Mouse (Mus musculus): ENCODE data around the gene Apol7e. TPM values are rescaled to one million over a fixed set of nuclear protein-coding genes. Genes with fewer than 3 reads are reported as not detected.

Gene Apol7e
- polyA plus RNA-seq, 1 experiment from 2014 or later = 0.03 TPM

DNA sequence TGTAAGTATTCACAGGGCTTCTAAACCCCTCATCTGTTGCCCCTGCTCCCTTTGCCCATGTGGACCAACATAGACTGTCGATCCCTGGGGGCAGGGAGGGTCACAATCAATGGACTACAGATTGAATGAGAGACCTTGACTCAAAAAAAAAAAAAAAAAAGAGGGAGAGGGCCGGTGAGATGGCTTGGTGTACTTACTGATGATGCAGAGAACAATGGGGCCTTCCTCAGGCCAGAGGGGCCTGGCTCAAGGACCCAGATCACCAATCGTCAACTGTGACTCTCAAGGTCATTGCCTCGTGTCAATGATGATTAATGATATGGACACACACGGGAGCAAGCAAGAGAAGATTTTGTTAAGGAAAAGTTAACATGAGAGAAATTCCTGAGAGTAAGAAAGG lies 46.0 kb downstream of the Apol7e start:
- Histone ChIP-seq H3K27ac (replicated peaks) (no peak overlapping the region), H3K4me1 (replicated peaks) (peaks cover 18% of the 10 kb centered on the region)
- 38% methylated on average over 5 of the region's 5 CpGs for WGBS (ENCODE audit: insufficient replicate concordance)

DNA sequence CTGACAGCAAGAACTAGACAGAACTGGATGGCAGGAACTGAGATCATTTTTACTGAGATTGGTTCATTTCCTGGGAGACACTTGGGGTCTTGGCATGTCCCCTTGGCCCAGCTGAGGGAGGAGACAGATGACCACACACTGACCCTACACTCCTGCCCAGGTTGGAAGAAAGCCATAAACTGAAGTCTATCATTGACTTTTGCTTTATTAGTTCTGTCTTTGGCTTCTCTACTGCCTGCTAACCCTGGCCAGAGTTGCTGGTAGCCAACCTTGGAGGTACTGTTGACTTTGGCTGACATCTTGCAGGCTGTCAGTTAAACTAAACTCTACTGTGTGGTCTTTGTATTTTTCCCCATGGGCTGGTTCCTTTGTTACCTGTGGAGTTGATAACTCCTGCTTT lies 46.4 kb downstream of the Apol7e start:
- Histone ChIP-seq H3K4me2 (no peak overlapping the region), H3K27me3 (peaks cover 8% of the 10 kb centered on the region), H3K4me1 (replicated peaks) (peaks cover 23% of the 10 kb centered on the region), H3K27ac (replicated peaks) (no peak overlapping the region), H3K9me3 (replicated peaks) (no peaks in the 10 kb centered on the region; the same call in 1 of the 2 replicates), H3K4me3 (replicated peaks) (no peak overlapping the region), H3K9ac (no peak overlapping the region), H3K36me3 (replicated peaks) (peaks cover 58% of the 10 kb centered on the region)
- ATAC-seq (ENCODE audit: insufficient read depth) = no peak

More for the DNA sequence above, 46.0 kb downstream of the Apol7e start:
- Histone ChIP-seq H3K36me3 (replicated peaks) (peaks cover 53% of the 10 kb centered on the region), H3K9ac (no peak overlapping the region), H3K4me3 (replicated peaks) (no peak overlapping the region), H3K9me3 (replicated peaks) (no peaks in the 10 kb centered on the region; the same call in 1 of the 2 replicates), H3K4me2 (no peak overlapping the region), H3K27me3 (peaks cover 9% of the 10 kb centered on the region)
- no peak for ATAC-seq (ENCODE audit: insufficient read depth)

DNA sequence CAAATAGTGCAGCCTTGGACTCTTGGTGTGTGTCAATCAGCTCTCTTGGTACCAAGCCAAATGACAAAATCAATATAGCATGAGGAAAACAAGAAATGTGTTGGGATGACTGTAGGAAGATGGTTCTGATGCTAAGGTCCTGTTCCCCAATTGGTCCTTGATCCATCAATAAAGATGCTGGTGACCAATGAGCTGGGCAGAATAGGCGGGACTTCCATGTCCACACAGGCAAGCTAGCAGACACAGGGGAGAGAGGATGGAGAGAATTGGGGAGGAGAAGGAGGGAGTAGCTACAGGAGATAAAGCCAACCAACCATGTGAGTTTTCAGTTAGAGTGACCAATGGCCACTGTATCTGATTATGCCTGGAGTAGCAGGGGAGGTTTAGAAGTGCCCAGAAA lies 47.7 kb downstream of the Apol7e start:
- Histone ChIP-seq H3K9ac (no peak overlapping the region), H3K4me1 (replicated peaks) (peaks cover 28% of the 10 kb centered on the region), H3K27ac (replicated peaks) (no peak overlapping the region), H3K4me2 (no peak overlapping the region), H3K4me3 (replicated peaks) (no peak overlapping the region), H3K27me3 (0 out of 2 replicates have a peak, but pooled peaks cover 6% of the 10 kb centered on the region), H3K36me3 (replicated peaks) (peaks cover 70% of the 10 kb centered on the region), H3K9me3 (replicated peaks) (no peaks in the 10 kb centered on the region; the same call in 1 of the 2 replicates)
- ATAC-seq (ENCODE audit: insufficient read depth) = no peak
- 81% methylated on average over 1 of the region's 1 CpGs for WGBS (ENCODE audit: insufficient replicate concordance)

DNA sequence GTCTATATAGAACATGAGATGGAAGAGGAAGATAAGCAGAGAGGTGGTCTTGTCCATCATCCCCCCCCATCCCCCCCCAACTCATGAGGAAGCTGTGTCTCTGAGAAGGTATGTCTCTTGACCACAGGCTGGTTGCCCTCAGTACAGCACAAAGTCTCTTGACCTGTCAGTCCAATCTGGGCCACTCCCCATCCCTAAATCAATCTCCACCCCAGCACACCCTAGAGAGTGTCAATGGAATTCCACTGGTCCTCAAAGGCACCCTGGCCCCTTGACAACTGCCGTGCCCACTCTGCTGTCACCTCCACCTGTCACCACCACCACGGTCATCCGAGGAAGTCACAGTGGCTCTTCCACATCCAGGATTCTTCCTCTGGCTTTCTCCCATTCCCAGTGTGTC lies 49.8 kb downstream of the Apol7e start:
- Histone ChIP-seq H3K4me1 (replicated peaks) (peaks cover 48% of the 10 kb centered on the region), H3K27ac (replicated peaks) (no peak overlapping the region), H3K9me3 (replicated peaks) (no peaks in the 10 kb centered on the region; the same call in 1 of the 2 replicates), H3K4me3 (replicated peaks) (no peak overlapping the region), H3K36me3 (replicated peaks) (peaks cover 90% of the 10 kb centered on the region), H3K9ac (no peak overlapping the region), H3K4me2 (no peak overlapping the region; the same call in 1 of the 2 replicates), H3K27me3 (0 out of 2 replicates have a peak, but pooled peaks cover 6% of the 10 kb centered on the region)
- 84% methylated on average over 3 of the region's 3 CpGs for WGBS (ENCODE audit: insufficient replicate concordance)
- ATAC-seq (ENCODE audit: insufficient read depth) = no peak

DNA sequence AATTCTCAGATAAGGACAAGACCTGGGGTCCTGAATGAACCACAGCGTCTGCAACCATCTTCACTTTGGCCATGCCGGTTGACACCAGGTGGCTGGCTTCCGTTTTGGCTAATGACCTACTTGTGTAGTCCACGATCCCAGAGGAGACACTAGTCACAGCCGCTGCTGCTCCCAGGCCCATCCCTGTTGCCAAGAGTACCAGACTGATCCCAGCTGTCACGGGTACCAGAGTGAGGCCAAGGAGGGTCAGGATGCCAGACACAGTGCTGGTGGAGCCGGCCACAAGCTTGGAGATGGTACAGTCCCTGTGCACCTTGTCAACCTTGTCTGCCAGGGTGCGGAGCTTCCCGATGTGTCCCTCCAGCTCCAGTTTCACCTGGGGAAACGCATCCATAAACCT lies 51.1 kb downstream of the Apol7e start:
- H3K4me3 ChIP-seq (replicated peaks) = no peak overlapping the region
- no peak overlapping the region for H3K4me2 ChIP-seq
- no peak overlapping the region for H3K27ac ChIP-seq (replicated peaks)
- H3K36me3 ChIP-seq (replicated peaks) = peaks cover 89% of the 10 kb centered on the region
- H3K4me1 ChIP-seq (replicated peaks) = peaks cover 50% of the 10 kb centered on the region
- H3K9me3 ChIP-seq (replicated peaks) = no peaks in the 10 kb centered on the region; the same call in 1 of the 2 replicates
- 0 out of 2 replicates have a peak, but pooled peaks cover 6% of the 10 kb centered on the region for H3K27me3 ChIP-seq
- ATAC-seq (ENCODE audit: insufficient read depth) = no peak
- 91% methylated on average over 10 of the region's 10 CpGs for WGBS (ENCODE audit: insufficient replicate concordance)
- no peak overlapping the region for H3K9ac ChIP-seq

DNA sequence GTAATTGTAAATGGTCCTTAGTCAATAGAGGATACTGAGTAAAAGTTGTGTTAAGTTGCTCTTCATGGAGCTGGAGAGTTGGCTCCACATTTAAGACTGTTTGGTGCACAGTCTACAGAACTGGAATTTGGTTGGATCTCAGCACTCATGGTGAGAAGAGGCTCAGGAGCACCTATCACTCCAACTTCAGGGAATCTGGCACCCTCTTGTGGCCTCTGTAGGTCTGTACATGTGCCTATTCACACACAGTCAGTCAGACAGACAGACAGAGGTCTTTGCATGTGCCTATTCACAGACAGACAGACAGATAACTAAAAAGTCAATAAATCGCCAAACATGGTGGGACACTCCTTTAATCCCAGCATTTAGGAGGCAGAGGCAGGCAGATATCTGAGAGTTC lies 51.8 kb downstream of the Apol7e start:
- H3K4me3 ChIP-seq (replicated peaks) = no peak overlapping the region
- no peak overlapping the region for H3K4me2 ChIP-seq
- H3K9me3 ChIP-seq (replicated peaks) = no peaks in the 10 kb centered on the region; the same call in 1 of the 2 replicates
- H3K27ac ChIP-seq (replicated peaks) = no peak overlapping the region
- no peak for ATAC-seq (ENCODE audit: insufficient read depth)
- peaks cover 82% of the 10 kb centered on the region for H3K36me3 ChIP-seq (replicated peaks)
- 0 out of 2 replicates have a peak, but pooled peaks cover 6% of the 10 kb centered on the region for H3K27me3 ChIP-seq
- WGBS (ENCODE audit: insufficient replicate concordance) = 26% methylated on average over 1 of the region's 1 CpGs
- H3K4me1 ChIP-seq (replicated peaks) = peaks cover 55% of the 10 kb centered on the region
- H3K9ac ChIP-seq = no peak overlapping the region

DNA sequence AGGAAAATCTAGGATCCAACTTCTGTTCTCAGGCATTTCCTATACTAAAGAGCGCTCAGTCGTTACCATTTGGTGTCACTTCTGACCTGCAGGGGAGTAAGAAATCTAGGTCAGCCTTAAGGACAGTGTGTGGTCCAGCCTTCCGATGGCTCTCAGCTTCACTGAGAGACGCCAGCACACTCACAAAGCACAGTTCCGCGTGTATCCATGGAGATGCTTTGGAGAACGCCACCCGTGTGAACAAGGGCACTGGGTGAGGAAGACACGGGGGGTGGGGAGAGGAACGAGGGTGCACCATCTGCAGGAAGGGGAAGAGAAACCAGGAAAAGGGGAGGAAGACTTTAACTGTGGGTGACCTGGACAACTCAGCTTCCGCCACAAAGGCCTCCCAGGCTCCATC lies 53.8 kb downstream of the Apol7e start:
- ATAC-seq (ENCODE audit: insufficient read depth) = no peak
- Histone ChIP-seq H3K27ac (replicated peaks) (peak overlapping the region; percentile 94), H3K9ac (peak overlapping the region; percentile 63; the same call in 1 of the 2 replicates), H3K36me3 (replicated peaks) (peaks cover 62% of the 10 kb centered on the region), H3K27me3 (0 out of 2 replicates have a peak, but pooled peaks cover 6% of the 10 kb centered on the region), H3K4me1 (replicated peaks) (peaks cover 72% of the 10 kb centered on the region), H3K4me2 (peak overlapping the region; percentile 78), H3K9me3 (replicated peaks) (no peaks in the 10 kb centered on the region; the same call in 1 of the 2 replicates), H3K4me3 (replicated peaks) (peak overlapping the region; percentile 65)
- WGBS (ENCODE audit: insufficient replicate concordance) = 65% methylated on average over 11 of the region's 11 CpGs

DNA sequence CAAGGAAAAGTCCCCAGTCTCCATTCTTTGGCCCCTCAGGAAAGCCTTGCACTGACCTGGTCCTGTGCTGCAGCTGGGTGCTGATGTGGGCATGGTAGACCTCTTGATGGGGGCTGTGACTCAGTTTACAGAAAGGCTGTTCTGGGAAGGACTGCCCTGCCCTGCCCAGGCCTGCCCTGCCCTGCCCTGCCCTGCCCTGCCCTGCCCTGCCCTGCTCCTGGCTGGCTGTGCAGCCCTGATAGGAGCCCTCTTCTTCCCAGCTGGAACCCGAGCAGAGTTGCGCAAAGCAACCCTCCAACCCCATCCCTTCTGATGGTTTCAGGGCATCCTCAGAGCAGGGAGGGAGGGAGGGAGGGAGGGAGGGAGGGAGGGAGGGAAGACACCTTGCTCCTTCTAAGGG lies 56.5 kb downstream of the Apol7e start:
- ATAC-seq (ENCODE audit: insufficient read depth) = peak; percentile 99
- Histone ChIP-seq H3K36me3 (replicated peaks) (peaks cover 48% of the 10 kb centered on the region), H3K27me3 (no peaks in the 10 kb centered on the region), H3K9ac (peak overlapping the region; percentile 63), H3K27ac (replicated peaks) (peak overlapping the region; percentile 94), H3K4me3 (replicated peaks) (peak overlapping the region; percentile 65), H3K4me1 (replicated peaks) (peaks cover 55% of the 10 kb centered on the region), H3K9me3 (replicated peaks) (no peaks in the 10 kb centered on the region), H3K4me2 (peak overlapping the region; percentile 78)
- 29% methylated on average over 2 of the region's 2 CpGs for WGBS (ENCODE audit: insufficient replicate concordance)

DNA sequence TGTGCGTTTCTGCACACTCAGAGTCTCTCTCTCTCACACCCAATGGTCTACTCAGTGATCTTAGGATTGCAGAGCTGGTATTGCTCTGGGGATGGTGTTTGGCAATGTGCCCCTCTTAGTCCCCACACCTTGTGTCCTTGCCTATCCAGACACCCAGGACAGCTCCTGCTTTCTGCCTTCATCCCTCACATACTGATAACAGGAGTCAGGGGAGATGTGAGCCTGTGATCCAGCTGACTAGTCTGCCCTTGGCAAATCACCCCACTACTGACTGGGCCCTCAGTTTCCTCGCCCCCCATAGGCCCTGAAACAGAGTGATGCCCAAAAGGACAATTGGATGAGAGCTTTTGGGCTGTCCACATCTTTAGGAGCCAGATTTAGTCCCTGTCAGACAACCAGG lies 57.4 kb downstream of the Apol7e start:
- peak overlapping the region; percentile 65 for H3K4me3 ChIP-seq (replicated peaks)
- H3K9ac ChIP-seq = peak overlapping the region; percentile 63
- peaks cover 53% of the 10 kb centered on the region for H3K4me1 ChIP-seq (replicated peaks)
- H3K36me3 ChIP-seq (replicated peaks) = peaks cover 48% of the 10 kb centered on the region
- peak overlapping the region; percentile 78 for H3K4me2 ChIP-seq
- H3K9me3 ChIP-seq (replicated peaks) = no peaks in the 10 kb centered on the region
- ATAC-seq (ENCODE audit: insufficient read depth) = peak; percentile 17; the same call in 1 of the 2 replicates
- WGBS (ENCODE audit: insufficient replicate concordance) = 51% methylated on average over 2 of the region's 2 CpGs
- H3K27ac ChIP-seq (replicated peaks) = peak overlapping the region; percentile 94
- H3K27me3 ChIP-seq = no peaks in the 10 kb centered on the region

DNA sequence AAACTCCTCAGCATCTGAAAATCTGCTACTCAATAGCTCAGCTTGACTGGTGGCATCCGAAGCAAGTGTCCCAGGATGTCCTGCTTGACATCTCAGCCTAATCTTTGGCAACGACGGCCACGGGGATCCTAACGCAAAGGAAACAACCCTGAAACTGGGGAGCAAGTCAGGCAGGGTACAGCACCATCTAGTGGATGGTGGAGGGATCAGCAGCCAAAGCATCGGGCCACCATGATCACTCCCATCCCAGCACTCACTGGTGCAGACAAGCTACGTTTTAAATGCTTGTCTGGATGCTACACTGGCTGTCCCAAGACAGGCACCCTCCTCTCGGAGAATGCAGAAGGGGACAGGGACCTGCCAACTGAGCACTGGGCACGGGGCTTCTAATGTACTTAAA lies 58.2 kb downstream of the Apol7e start, which contains the start of gene Apol8:
Gene Apol8, minus strand, starts transcription at position 156 of the 400 bp plus-strand sequence.
- ATAC-seq (ENCODE audit: insufficient read depth) = no peak
- peak within 1 kb of the TSS; percentile 63 for H3K9ac ChIP-seq
- H3K4me2 ChIP-seq = peak within 1 kb of the TSS; percentile 78
- H3K4me1 ChIP-seq (replicated peaks) = peaks cover 45% of the 10 kb centered on the region
- peaks cover 48% of the 10 kb centered on the region for H3K36me3 ChIP-seq (replicated peaks)
- peak within 1 kb of the TSS; percentile 94 for H3K27ac ChIP-seq (replicated peaks)
- no peaks in the 10 kb centered on the region for H3K9me3 ChIP-seq (replicated peaks)
- no peaks in the 10 kb centered on the region for H3K27me3 ChIP-seq
- 2% methylated on average over 9 of the region's 9 CpGs for WGBS (ENCODE audit: insufficient replicate concordance)
- peak within 1 kb of the TSS; percentile 65 for H3K4me3 ChIP-seq (replicated peaks)

DNA sequence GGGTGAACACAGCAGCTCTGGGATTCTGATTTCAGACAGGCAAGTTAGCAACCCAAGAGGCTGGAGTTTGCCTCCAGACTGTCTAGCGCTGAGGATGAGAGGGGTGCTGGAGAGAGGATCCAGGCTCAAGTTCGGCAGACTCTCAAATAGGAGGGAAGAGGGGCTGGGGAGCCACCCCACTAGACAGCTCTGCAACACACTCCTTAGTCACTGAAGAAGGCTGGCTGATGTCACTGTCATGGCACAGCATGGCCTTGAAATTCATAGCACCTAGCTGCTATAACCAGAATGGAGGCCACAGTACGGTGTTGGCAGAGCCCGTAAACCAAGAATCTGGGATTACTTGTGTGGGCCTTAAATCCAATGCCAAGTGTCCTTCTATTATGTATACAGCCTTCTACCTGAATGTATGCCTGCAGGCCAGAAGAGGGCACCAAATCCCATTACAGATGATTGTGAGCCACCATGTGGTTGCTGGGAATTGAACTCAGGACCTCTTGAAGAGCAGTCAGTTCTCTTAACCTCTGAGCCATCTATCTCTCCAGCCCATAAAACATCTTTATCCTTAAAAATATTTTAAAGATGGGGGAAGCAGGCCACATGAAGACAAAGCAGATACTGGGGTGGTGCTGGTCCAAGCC lies 59.0 kb downstream of the Apol7e start:
- peaks cover 39% of the 10 kb centered on the region for H3K4me1 ChIP-seq (replicated peaks)
- no peaks in the 10 kb centered on the region for H3K27me3 ChIP-seq
- H3K4me2 ChIP-seq = no peak overlapping the region
- no peaks in the 10 kb centered on the region for H3K9me3 ChIP-seq (replicated peaks)
- 0 out of 2 replicates have a peak overlapping the region, but pooled peaks have one; percentile 19 for H3K27ac ChIP-seq (replicated peaks)
- H3K4me3 ChIP-seq (replicated peaks) = no peak overlapping the region
- no peak overlapping the region; the same call in 1 of the 2 replicates for H3K9ac ChIP-seq
- no peak for ATAC-seq (ENCODE audit: insufficient read depth)
- H3K36me3 ChIP-seq (replicated peaks) = peaks cover 48% of the 10 kb centered on the region
- 73% methylated on average over 4 of the region's 4 CpGs for WGBS (ENCODE audit: insufficient replicate concordance)
